Mouse (Mus musculus): ENCODE results near the gene Nfib.

Gene Nfib

GRCm38 (mm10) chr4:82494829-82495228, 210.7 kb downstream of the Nfib start:
- DNase-seq = no peak

GRCm38 (mm10) chr4:82494424-82494823, 211.1 kb downstream of the Nfib start:
- no peak for DNase-seq

DNA sequence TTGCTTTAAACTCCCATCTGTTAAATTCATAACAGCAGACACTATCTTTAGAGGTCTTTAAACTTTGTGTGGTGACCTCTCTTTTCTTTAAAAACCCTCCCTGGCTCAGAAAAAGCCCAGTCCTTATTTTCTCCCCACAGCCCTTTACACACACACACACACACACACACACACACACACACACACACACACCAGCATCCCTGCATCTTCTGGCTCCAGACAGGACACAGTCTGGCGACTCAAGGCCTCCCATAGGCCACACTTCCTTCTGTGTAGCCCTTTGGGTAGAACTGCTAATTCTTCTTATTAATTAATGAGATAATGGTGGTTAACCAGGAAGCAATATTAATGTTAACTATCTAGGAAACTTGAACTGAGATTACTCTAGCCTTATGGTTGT, 211.7 kb downstream of the Nfib start:
- no peak for DNase-seq

GRCm38 (mm10) chr4:82493363-82493762, 212.2 kb downstream of the Nfib start:
- no peak for DNase-seq

GRCm38 (mm10) chr4:82492737-82493136, 212.8 kb downstream of the Nfib start:
- no peak for DNase-seq

GRCm38 (mm10) chr4:82489939-82490338, 215.6 kb downstream of the Nfib start:
- DNase-seq = no peak

DNA sequence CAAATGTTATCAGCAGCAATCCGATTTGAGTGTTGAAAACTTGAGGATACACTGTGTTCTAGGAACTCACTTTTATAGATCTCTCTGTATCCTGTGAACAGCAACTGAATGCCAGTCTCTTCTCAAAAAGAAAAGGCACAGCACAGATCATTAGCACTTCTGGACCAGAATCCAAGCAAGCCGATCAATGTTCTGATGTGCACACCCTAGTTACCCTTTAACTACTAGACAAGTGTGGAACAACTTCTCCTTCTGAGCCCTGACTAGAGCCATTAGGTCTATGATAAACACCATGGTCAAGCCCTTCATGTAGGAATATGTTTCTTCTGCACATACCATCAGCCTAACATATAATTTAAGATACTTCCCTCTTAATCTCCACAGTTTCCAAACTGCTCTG, 219.6 kb downstream of the Nfib start:
- no peak for DNase-seq

DNA sequence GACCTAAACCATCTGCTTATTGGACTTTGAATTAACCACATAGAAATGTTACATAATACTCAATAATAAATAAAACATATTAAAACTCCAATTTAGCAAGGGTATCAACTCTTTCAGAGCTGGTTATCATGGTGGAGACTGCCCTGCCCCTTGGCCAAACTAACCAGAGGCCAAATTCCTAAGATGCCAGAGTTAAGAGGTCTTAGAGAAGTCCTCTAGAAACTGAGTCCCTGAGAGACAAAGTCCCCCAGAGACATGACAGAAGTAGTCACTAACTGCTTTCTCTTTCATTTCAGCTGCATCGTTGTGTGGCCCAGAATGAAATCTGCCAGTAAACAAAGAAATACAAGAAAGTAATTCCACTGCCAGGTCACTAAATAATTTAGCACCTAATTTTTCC, 221.7 kb downstream of the Nfib start:
- DNase-seq = no peak

DNA sequence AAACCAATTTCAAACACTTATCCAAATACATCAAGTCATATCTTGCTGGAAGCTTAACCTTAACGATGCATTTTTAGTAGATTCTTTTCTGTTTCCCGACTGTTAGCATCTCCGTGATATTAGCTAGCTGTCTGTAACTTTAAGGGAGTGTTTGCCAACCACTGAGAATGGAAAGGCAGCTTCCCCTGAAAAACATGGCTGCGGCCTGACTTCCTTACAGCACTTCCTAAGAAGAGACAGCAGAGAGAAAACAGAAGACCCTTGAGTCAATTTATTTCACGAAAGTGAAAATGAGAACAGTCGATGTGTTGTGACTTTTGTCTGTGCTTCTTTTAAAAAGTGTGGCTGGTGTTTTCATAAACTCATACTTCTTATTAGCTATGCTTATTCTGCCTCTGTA, 222.3 kb downstream of the Nfib start:
- no peak for DNase-seq

DNA sequence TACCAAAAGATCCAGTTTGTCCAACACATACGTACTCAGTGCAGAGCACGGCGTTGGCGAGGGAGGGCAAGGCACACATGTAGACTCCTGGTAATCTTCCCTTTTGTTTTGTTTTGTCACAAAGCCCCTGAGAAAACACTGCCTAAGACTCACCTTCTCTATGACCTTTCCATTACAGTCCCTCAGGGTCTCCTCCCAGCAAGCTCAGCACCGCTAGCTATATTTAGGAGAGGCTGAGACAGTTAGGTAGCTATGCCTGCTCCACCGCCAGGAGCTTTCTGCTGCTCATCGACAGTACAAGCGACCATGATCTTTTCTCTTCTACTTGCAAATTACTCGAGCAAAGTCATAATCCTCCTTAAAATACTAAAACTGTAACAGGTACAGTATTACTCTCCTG, 224.9 kb downstream of the Nfib start:
- no peak for DNase-seq

GRCm38 (mm10) chr4:82479394-82479793, 226.2 kb downstream of the Nfib start:
- DNase-seq = no peak

DNA sequence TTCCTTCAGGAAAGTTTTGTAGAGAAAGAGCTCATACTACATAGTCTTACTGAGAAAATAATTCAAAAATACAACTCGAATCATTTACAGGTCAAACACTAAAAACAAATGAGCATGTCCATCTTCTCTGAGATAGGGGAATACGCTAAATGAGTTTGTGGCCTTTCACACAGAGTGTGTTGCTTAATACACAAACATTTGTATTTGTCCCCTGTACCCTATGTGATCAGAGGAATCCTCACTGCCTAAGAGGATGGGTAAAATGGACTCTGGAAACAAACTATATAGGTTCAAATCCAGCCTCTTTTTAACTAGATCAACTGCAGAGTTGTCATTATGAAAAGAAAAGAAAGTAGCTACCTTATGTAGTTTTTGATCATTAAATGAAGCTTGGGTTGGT, 227.8 kb downstream of the Nfib start:
- DNase-seq = no peak

GRCm38 (mm10) chr4:82476411-82476810, 229.1 kb downstream of the Nfib start:
- DNase-seq = no peak

DNA sequence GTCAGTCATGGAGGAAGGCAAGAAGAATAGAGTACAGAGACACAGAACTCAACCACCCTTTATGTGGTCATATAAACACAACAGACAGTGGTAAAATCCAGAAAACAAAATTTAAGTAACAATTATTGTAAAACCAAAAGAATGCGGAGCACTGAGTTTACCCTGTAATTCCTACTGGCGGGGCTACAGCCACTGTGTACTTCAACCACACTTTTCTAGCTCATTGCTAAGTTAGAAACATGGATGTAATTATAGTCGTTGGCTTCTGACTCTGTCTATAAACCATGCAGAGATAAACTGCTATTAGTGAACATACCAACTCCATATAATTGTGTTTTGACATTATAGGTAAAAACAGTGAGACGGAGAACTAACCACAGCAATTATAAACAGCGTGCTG, 231.2 kb downstream of the Nfib start:
- no peak for DNase-seq

GRCm38 (mm10) chr4:82470938-82471320, 234.6 kb downstream of the Nfib start:
- no peak for DNase-seq

GRCm38 (mm10) chr4:82470212-82470937, 235.2 kb downstream of the Nfib start:
- DNase-seq = no peak

DNA sequence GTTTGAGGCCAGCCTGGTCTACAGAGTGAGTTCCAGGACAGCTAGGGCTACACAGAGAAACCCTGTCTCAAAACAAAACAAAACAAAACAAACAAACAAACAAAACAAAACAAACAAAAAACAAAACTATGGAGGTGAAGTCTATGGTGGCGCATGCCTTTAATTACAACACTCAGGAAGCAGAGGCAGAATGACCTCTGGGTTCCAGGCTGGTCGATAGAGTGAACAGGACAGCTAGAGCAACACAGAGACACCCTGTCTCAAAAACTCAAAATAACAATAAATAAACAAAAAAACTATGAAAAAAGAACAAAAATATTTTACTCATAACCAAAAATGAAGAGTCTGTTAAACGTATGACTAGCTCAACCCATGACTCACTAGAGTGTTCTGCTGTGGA, 236.6 kb downstream of the Nfib start:
- no peak for DNase-seq

GRCm38 (mm10) chr4:82466717-82467116, 238.8 kb downstream of the Nfib start:
- DNase-seq = peak; percentile 69

GRCm38 (mm10) chr4:82466144-82466543, 239.4 kb downstream of the Nfib start:
- DNase-seq = no peak

- peak; percentile 77 for DNase-seq
Observed at GRCm38 (mm10) chr4:82464051-82464632, 241.4 kb downstream of the Nfib start.

DNA sequence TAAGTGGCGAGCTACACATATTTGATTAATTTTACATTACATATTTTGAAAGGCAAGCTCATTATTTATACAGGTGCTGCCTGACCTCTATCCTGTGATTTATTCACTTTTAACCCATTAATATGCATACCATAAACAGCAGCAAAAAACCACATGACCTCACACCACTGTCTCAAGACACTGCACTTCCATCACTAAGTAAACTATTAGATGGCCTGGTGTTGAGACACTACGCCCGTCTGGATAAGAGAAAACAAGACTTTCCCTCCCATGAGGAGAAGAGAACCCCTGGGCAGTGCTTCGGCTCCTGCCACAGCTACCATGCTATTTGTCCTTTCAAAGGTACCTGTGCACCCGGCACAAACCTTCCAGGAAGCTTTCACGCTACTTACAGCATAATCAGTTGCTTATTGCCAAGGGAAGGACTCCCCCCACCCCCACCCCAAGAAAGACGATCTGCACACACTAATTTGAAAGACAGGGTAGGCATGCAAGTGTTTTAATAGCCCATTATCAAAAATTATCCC, 242.3 kb downstream of the Nfib start:
- no peak for DNase-seq

DNA sequence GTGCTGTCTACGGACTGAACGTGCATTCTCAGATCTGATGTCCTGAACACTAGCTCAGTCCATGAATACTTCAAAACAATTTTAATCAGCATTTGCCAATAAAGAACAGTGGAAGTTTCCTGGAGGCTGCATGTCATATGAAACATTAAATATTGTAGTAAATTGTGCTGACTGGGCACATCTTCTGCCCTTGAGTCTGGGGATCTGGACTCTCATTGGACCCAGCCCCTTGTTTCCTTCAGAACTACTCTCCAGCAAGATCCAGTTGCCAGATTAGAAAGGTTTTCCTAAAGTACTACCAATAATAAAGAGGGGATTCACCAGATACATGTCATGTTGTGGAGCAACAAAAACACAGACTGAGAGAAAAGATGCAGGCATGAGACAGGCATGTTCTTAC, 243.9 kb downstream of the Nfib start:
- no peak for DNase-seq

- no peak for DNase-seq
Observed at GRCm38 (mm10) chr4:82458895-82459294, 246.7 kb downstream of the Nfib start.

GRCm38 (mm10) chr4:82456908-82457307, 248.6 kb downstream of the Nfib start:
- DNase-seq = no peak

DNA sequence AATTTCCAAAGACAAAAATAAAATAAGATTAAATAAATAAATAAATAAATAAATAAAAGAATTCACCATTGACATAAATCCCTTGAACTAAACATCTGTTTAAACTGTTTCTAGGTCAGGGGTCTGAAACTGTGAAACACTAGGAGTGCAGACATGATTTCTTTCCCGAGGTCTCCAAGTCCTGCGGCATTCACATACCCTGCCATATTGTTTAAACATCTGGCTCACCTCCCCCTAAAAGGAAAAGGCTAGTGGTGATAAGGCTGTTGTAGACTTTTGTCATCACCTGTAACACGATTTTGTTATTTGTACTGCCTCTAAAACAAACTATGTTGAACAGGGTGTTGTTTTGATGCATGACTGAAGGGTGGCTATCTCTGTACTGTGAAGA, 249.2 kb downstream of the Nfib start:
- no peak for DNase-seq
